Mouse (Mus musculus) midbrain, postnatal 0 days (tissue): ENCODE data around the gene Naf1. TPM values are rescaled to one million over a fixed set of nuclear protein-coding genes. Genes with fewer than 3 reads are reported as not detected.

Experiments
- ATAC-seq: fragments of 200-750 bp; cut with Nextera tagmentation; 2 replicates; pipeline ENCODE4 v1.8.0; 2017; ENCODE audit warnings: moderate number of reproducible peaks, mild to moderate bottlenecking, moderate TSS enrichment, moderate library complexity; ENCODE audit not compliant: low FRiP score
- DNase-seq: peaks from one replicate; pipeline ENCODE4 v3.0.0-alpha.2; 2015; ENCODE audit warnings: low spot score
- H3K27ac ChIP-seq: fragments of 300-500 bp; sonication (generic); 2 replicates; pipeline ENCODE4 v1.5.1; 2014; ENCODE audit warnings: low read depth, mild to moderate bottlenecking, low read length, mixed read lengths
- H3K27me3 ChIP-seq: fragments of 300-500 bp; sonication (generic); 2 replicates; pipeline ENCODE4 v1.6.1; 2014; ENCODE audit warnings: low read length, control low read depth, mixed read lengths; ENCODE audit not compliant: insufficient read depth
- H3K36me3 ChIP-seq: fragments of 300-500 bp; sonication (generic); 2 replicates; pipeline ENCODE4 v1.6.1; 2014; ENCODE audit warnings: low read length, control low read depth, mixed read lengths; ENCODE audit not compliant: insufficient read depth
- H3K4me1 ChIP-seq: fragments of 300-500 bp; sonication (generic); 2 replicates; pipeline ENCODE4 v1.6.1; 2014; ENCODE audit warnings: mild to moderate bottlenecking, control low read depth, antibody characterized with exemption, low read length, mixed read lengths; ENCODE audit not compliant: insufficient read depth
- H3K4me2 ChIP-seq: fragments of 300-500 bp; sonication (generic); 2 replicates; pipeline ENCODE4 v1.6.1; 2014; ENCODE audit warnings: low read depth, mild to moderate bottlenecking, low read length, mixed read lengths; ENCODE audit not compliant: poor library complexity, severe bottlenecking
- H3K4me3 ChIP-seq: fragments of 300-500 bp; sonication (generic); 2 replicates; pipeline ENCODE4 v1.5.1; 2014; ENCODE audit warnings: low read depth, mild to moderate bottlenecking, low read length, moderate library complexity
- H3K9ac ChIP-seq: fragments of 300-500 bp; sonication (generic); replicated peaks from 2 replicates; pipeline ENCODE4 v1.6.1; 2014; ENCODE audit warnings: mild to moderate bottlenecking, low read length, moderate library complexity, mixed read lengths; ENCODE audit not compliant: poor library complexity, severe bottlenecking
- H3K9me3 ChIP-seq: fragments of 300-500 bp; sonication (generic); 2 replicates; pipeline ENCODE4 v1.6.1; 2016; ENCODE audit warnings: low read length, control low read depth
- CTCF ChIP-seq: IDR thresholded peaks from 2 replicates; pipeline ENCODE4 v1.5.1; 2016; ENCODE audit warnings: antibody characterized with exemption, mild to moderate bottlenecking
- WGBS: fragments of 180-500 bp; shearing (Covaris S2); extraction: QIAGEN DNeasy Blood & Tissue Kit; methylation state at CpG from one replicate; pipeline ENCODE4 v1.1.7; 2014; 5-methylcytosine and 5-hydroxymethylcytosine counted together
- polyA plus RNA-seq: library from polyadenylated mRNA; unstranded; fragments of >200 nt; fragmentation: Nextera tagmentation; extraction: Ambion mirVana; gene quantifications from 2 replicates; pipeline ENCODE4 v1.2.1, GENCODE M21; 2015
- total RNA-seq: library from RNA; depleted of rRNA; stranded (reverse); fragments of >200 nt; gene quantifications from 2 replicates; pipeline ENCODE4 v1.2.3, GENCODE M21; 2014; rRNA removed

Naf1 gene
- total and polyA plus RNA-seq, 2 experiments from 2014 or later: 2.3 to 10.2 TPM

DNA sequence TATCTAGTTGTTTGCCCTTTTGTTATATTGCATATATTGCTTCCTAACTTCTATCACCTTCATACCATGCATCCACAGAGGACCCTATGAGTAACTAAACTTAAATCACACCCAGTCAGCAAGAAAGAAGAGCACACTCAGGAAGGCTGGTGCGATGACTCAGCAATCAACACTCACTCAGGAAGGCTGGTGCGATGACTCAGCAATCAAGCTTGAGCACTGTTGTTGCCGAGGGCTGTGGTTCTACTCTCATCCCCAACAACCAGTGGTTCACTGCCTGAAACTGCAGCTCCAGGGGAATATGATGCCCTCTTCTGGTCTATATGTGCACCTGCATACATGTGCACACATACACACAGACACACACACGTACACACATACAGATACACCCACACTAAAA lies 73.7 kb downstream of the Naf1 start:
- H3K9me3 ChIP-seq: no peaks in the 10 kb centered on the region
- TF ChIP-seq CTCF: no peak
- no peak overlapping the region for H3K4me3 ChIP-seq
- no peak overlapping the region for H3K4me2 ChIP-seq
- no peaks in the 10 kb centered on the region for H3K4me1 ChIP-seq
- ATAC-seq (no peak), DNase-seq (no peak)
- H3K9ac ChIP-seq: no peak overlapping the region
- WGBS: 91% methylated on average over 4 of the region's 4 CpGs
- no peaks in the 10 kb centered on the region for H3K27me3 ChIP-seq
- H3K27ac ChIP-seq: no peak overlapping the region
- no peaks in the 10 kb centered on the region for H3K36me3 ChIP-seq

DNA sequence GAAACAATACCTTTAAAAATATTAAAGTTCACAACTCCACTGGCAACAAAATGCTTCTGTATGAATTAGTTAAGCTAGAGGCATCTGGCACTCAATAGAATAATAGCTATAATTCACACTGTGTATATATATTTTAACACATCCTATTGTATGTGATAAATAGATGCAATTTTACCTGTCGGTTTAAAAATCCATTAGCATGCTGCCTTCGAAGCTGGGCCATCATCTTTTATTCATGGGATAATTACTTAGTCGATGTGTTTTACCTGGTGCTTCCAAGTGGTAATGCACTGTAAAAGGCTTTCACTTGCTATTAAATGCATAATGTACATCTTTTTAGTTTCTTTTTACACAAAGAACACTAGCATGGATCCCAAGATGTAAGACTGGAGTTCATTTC lies 76.2 kb downstream of the Naf1 start:
- no peak for DNase-seq
- Histone ChIP-seq H3K27ac (no peak overlapping the region), H3K9ac (no peak overlapping the region), H3K27me3 (no peaks in the 10 kb centered on the region), H3K9me3 (no peaks in the 10 kb centered on the region), H3K4me1 (no peaks in the 10 kb centered on the region), H3K36me3 (no peaks in the 10 kb centered on the region), H3K4me3 (no peak overlapping the region), H3K4me2 (no peak overlapping the region)
- ATAC-seq: no peak
- 66% methylated on average over 3 of the region's 3 CpGs for WGBS
- no peak for TF ChIP-seq CTCF

Other genes starting within 250 kb of the Naf1 start
- gene Npy5r, start 172.1 kb upstream of the Naf1 start, total RNA-seq: 3.0 TPM in 2 replicates
- gene Npy5r, start 172.1 kb upstream of the Naf1 start, polyA plus RNA-seq: 1.4 and 1.5 TPM in 2 replicates
- gene Npy1r, start 163.0 kb upstream of the Naf1 start, total RNA-seq: 9.1 and 9.6 TPM in 2 replicates
- gene Npy1r, start 163.0 kb upstream of the Naf1 start, polyA plus RNA-seq: 5.6 and 6.5 TPM in 2 replicates